Mouse (Mus musculus): ENCODE measurements around the gene Ankrd65. TPM values are rescaled to one million over a fixed set of nuclear protein-coding genes. Genes with fewer than 3 reads are reported as not detected.

Gene Ankrd65
- polyA plus RNA-seq, 1 experiment from 2014 or later = 0.07 TPM

- Histone ChIP-seq H3K9me3 (replicated peaks) (no peaks in the 10 kb centered on the region), H3K27me3 (peaks cover 14% of the 10 kb centered on the region), H3K4me3 (replicated peaks) (no peak overlapping the region), H3K27ac (replicated peaks) (no peak overlapping the region), H3K9ac (no peak overlapping the region), H3K4me1 (replicated peaks) (peaks cover 14% of the 10 kb centered on the region), H3K4me2 (no peak overlapping the region), H3K36me3 (replicated peaks) (no peaks in the 10 kb centered on the region)
- ATAC-seq (ENCODE audit: insufficient read depth) = peak; percentile 23; the same call in 1 of the 2 replicates
- WGBS (ENCODE audit: insufficient replicate concordance) = 58% methylated on average over 3 of the region's 3 CpGs
Observed at GRCm38 (mm10) chr4:155790650-155791161, 467 bp downstream of the Ankrd65 start.

- Histone ChIP-seq H3K9me3 (replicated peaks) (no peaks in the 10 kb centered on the region), H3K4me3 (replicated peaks) (no peak overlapping the region), H3K27ac (replicated peaks) (no peak overlapping the region), H3K4me2 (no peak overlapping the region), H3K9ac (no peak overlapping the region), H3K27me3 (peaks cover 17% of the 10 kb centered on the region), H3K4me1 (replicated peaks) (peaks cover 11% of the 10 kb centered on the region), H3K36me3 (replicated peaks) (no peaks in the 10 kb centered on the region)
- ATAC-seq (ENCODE audit: insufficient read depth) = peak; percentile 8; the same call in 1 of the 2 replicates
- 69% methylated on average over 24 of the region's 24 CpGs for WGBS (ENCODE audit: insufficient replicate concordance)
Observed at GRCm38 (mm10) chr4:155791240-155791933, 1.1 kb downstream of the Ankrd65 start.

GRCm38 (mm10) chr4:155793730-155794129 is 3.5 kb downstream of the Ankrd65 start:
- Histone ChIP-seq H3K4me1 (replicated peaks) (peaks cover 5% of the 10 kb centered on the region), H3K27ac (replicated peaks) (no peak overlapping the region), H3K36me3 (replicated peaks) (no peaks in the 10 kb centered on the region), H3K27me3 (peaks cover 33% of the 10 kb centered on the region), H3K4me3 (replicated peaks) (no peak overlapping the region), H3K9me3 (replicated peaks) (no peaks in the 10 kb centered on the region), H3K4me2 (no peak overlapping the region), H3K9ac (no peak overlapping the region)
- ATAC-seq (ENCODE audit: insufficient read depth) = no peak
- WGBS (ENCODE audit: insufficient replicate concordance) = 57% methylated on average over 2 of the region's 2 CpGs

- no peak overlapping the region for H3K4me3 ChIP-seq (replicated peaks)
Observed at GRCm38 (mm10) chr4:155802075-155802474, 11.8 kb downstream of the Ankrd65 start.

GRCm38 (mm10) chr4:155802741-155803339 is 12.6 kb downstream of the Ankrd65 start, which contains the start of gene Mrpl20:
Mrpl20 (plus strand) TSS chr4:155802878.
- peak within 1 kb of the TSS; percentile 87 for H3K27ac ChIP-seq (replicated peaks)
- peak within 1 kb of the TSS; percentile 87 for H3K4me2 ChIP-seq
- peaks cover 26% of the 10 kb centered on the region for H3K36me3 ChIP-seq (replicated peaks)
- peak within 1 kb of the TSS; percentile 76 for H3K4me3 ChIP-seq (replicated peaks)
- H3K9ac ChIP-seq = peak within 1 kb of the TSS; percentile 79
- peak; percentile 44 for ATAC-seq (ENCODE audit: insufficient read depth)
- peaks cover 23% of the 10 kb centered on the region for H3K27me3 ChIP-seq
- WGBS (ENCODE audit: insufficient replicate concordance) = 7% methylated on average over 12 of the region's 12 CpGs
- no peaks in the 10 kb centered on the region for H3K9me3 ChIP-seq (replicated peaks)
- peaks cover 31% of the 10 kb centered on the region for H3K4me1 ChIP-seq (replicated peaks)

More at GRCm38 (mm10) chr4:155802075-155802474, 11.8 kb downstream of the Ankrd65 start:
- peaks cover 31% of the 10 kb centered on the region for H3K4me1 ChIP-seq (replicated peaks)
- peaks cover 26% of the 10 kb centered on the region for H3K27me3 ChIP-seq
- peaks cover 19% of the 10 kb centered on the region for H3K36me3 ChIP-seq (replicated peaks)
- H3K4me2 ChIP-seq = peak overlapping the region; percentile 87
- WGBS (ENCODE audit: insufficient replicate concordance) = 100% methylated on average over 1 of the region's 1 CpGs
- H3K9ac ChIP-seq = no peak overlapping the region
- no peak overlapping the region for H3K27ac ChIP-seq (replicated peaks)
- ATAC-seq (ENCODE audit: insufficient read depth) = no peak
- H3K9me3 ChIP-seq (replicated peaks) = no peaks in the 10 kb centered on the region

- peak overlapping the region; percentile 79 for H3K9ac ChIP-seq
Observed at GRCm38 (mm10) chr4:155803340-155804041, 13.3 kb downstream of the Ankrd65 start.

GRCm38 (mm10) chr4:155807841-155808240 is 17.6 kb downstream of the Ankrd65 start:
- peaks cover 61% of the 10 kb centered on the region for H3K36me3 ChIP-seq (replicated peaks)
- H3K9me3 ChIP-seq (replicated peaks) = no peaks in the 10 kb centered on the region
- no peak overlapping the region for H3K4me2 ChIP-seq
- H3K9ac ChIP-seq = no peak overlapping the region
- no peaks in the 10 kb centered on the region for H3K27me3 ChIP-seq
- H3K27ac ChIP-seq (replicated peaks) = no peak overlapping the region
- no peak for ATAC-seq (ENCODE audit: insufficient read depth)
- WGBS (ENCODE audit: insufficient replicate concordance) = 79% methylated on average over 3 of the region's 3 CpGs
- peaks cover 34% of the 10 kb centered on the region for H3K4me1 ChIP-seq (replicated peaks)
- no peak overlapping the region for H3K4me3 ChIP-seq (replicated peaks)

More at GRCm38 (mm10) chr4:155803340-155804041, 13.3 kb downstream of the Ankrd65 start:
- Histone ChIP-seq H3K9me3 (replicated peaks) (no peaks in the 10 kb centered on the region), H3K4me3 (replicated peaks) (peak overlapping the region; percentile 76), H3K27ac (replicated peaks) (peak overlapping the region; percentile 87), H3K4me1 (replicated peaks) (peaks cover 31% of the 10 kb centered on the region), H3K4me2 (peak overlapping the region; percentile 87), H3K27me3 (peaks cover 18% of the 10 kb centered on the region; the same call in 1 of the 2 replicates), H3K36me3 (replicated peaks) (peaks cover 33% of the 10 kb centered on the region)
- ATAC-seq (ENCODE audit: insufficient read depth) = peak; percentile 99
- WGBS (ENCODE audit: insufficient replicate concordance) = under 1% methylated on average over 58 of the region's 58 CpGs

GRCm38 (mm10) chr4:155811929-155812664 is 21.9 kb downstream of the Ankrd65 start, which contains the start of gene Ccnl2:
Ccnl2 (plus strand) TSS chr4:155812489.
- under 1% methylated on average over 59 of the region's 60 CpGs for WGBS (ENCODE audit: insufficient replicate concordance)
- H3K4me2 ChIP-seq = peak within 1 kb of the TSS; percentile 78
- peak within 1 kb of the TSS; percentile 99 for H3K9ac ChIP-seq
- peaks cover 34% of the 10 kb centered on the region for H3K4me1 ChIP-seq (replicated peaks)
- ATAC-seq (ENCODE audit: insufficient read depth) = peak; percentile 99
- H3K4me3 ChIP-seq (replicated peaks) = peak within 1 kb of the TSS; percentile 96
- H3K27ac ChIP-seq (replicated peaks) = peak within 1 kb of the TSS; percentile 89
- H3K9me3 ChIP-seq (replicated peaks) = no peaks in the 10 kb centered on the region
- H3K27me3 ChIP-seq = no peaks in the 10 kb centered on the region
- peaks cover 79% of the 10 kb centered on the region for H3K36me3 ChIP-seq (replicated peaks)

- Histone ChIP-seq H3K9me3 (replicated peaks) (no peaks in the 10 kb centered on the region), H3K4me2 (peak overlapping the region; percentile 74), H3K4me3 (replicated peaks) (peak overlapping the region; percentile 96), H3K27ac (replicated peaks) (peak overlapping the region; percentile 89), H3K36me3 (replicated peaks) (peaks cover 79% of the 10 kb centered on the region), H3K9ac (peak overlapping the region; percentile 99), H3K4me1 (replicated peaks) (peaks cover 34% of the 10 kb centered on the region), H3K27me3 (no peaks in the 10 kb centered on the region)
- ATAC-seq (ENCODE audit: insufficient read depth) = peak; percentile 47
- WGBS (ENCODE audit: insufficient replicate concordance) = under 1% methylated on average over 49 of the region's 49 CpGs
Observed at GRCm38 (mm10) chr4:155812665-155813181, 22.5 kb downstream of the Ankrd65 start.

- H3K4me1 ChIP-seq (replicated peaks) = peaks cover 25% of the 10 kb centered on the region
- WGBS (ENCODE audit: insufficient replicate concordance) = 81% methylated on average over 4 of the region's 4 CpGs
- H3K9ac ChIP-seq = no peak overlapping the region
- no peaks in the 10 kb centered on the region for H3K9me3 ChIP-seq (replicated peaks)
- H3K4me2 ChIP-seq = no peak overlapping the region
- no peak for ATAC-seq (ENCODE audit: insufficient read depth)
- H3K27ac ChIP-seq (replicated peaks) = no peak overlapping the region
- H3K27me3 ChIP-seq = no peaks in the 10 kb centered on the region
- H3K4me3 ChIP-seq (replicated peaks) = no peak overlapping the region
- H3K36me3 ChIP-seq (replicated peaks) = peaks cover 91% of the 10 kb centered on the region
Observed at GRCm38 (mm10) chr4:155817533-155817932, 27.3 kb downstream of the Ankrd65 start.
